ENCODE assay signal across 8 mouse cellular contexts in genomic region chr6:6577741-6578284, GRCm38 (mm10). TPM values are rescaled to one million over a fixed set of nuclear protein-coding genes. Genes with fewer than 3 reads are reported as not detected.
DNase-seq lines count a peak whose midpoint lies in the region; ATAC-seq lines count a peak whose summit lies in the region.

No protein-coding gene starts in this region.

- peak overlapping the region; percentile 99 for H3K9ac ChIP-seq in kidney, embryonic 16.5 days (replicated peaks; ENCODE audit: low read length)
- peak overlapping the region; percentile 96 for H3K9ac ChIP-seq in hindbrain, embryonic 12.5 days

- H3K4me3 ChIP-seq in kidney, embryonic 16.5 days (ENCODE audit: low read length): peak overlapping the region; percentile 97
- H3K4me3 ChIP-seq in hindbrain, embryonic 12.5 days: peak overlapping the region; percentile 96
- peak overlapping the region; percentile 97 for H3K4me3 ChIP-seq in megakaryocyte, embryonic 14.5 days (replicated peaks)

- H3K4me2 ChIP-seq in kidney, embryonic 16.5 days (replicated peaks; ENCODE audit: low read depth, low read length): peak overlapping the region; percentile 85
- H3K4me2 ChIP-seq in hindbrain, embryonic 12.5 days (replicated peaks): peak overlapping the region; percentile 52

- H3K27ac ChIP-seq in kidney, embryonic 16.5 days (ENCODE audit: low read length): peak overlapping the region; percentile 91
- peak overlapping the region; percentile 90 for H3K27ac ChIP-seq in hindbrain, embryonic 12.5 days

- peaks cover 9% of the 10 kb centered on the region for H3K4me1 ChIP-seq in kidney, embryonic 16.5 days (ENCODE audit: insufficient read depth, low read length)
- peaks cover 8% of the 10 kb centered on the region for H3K4me1 ChIP-seq in hindbrain, embryonic 12.5 days
- H3K4me1 ChIP-seq in megakaryocyte, embryonic 14.5 days: peaks cover 37% of the 10 kb centered on the region

- peak; percentile 84 for ATAC-seq in kidney, embryonic 16.5 days (ENCODE audit: low FRiP score, low TSS enrichment)
- ATAC-seq in hindbrain, embryonic 12.5 days (ENCODE audit: low FRiP score): peak; percentile 81

- 2% methylated on average over 17 of the region's 17 CpGs for WGBS in kidney, embryonic 16.5 days
- 5% methylated on average over 17 of the region's 17 CpGs for WGBS in hindbrain, embryonic 12.5 days

- H3K36me3 ChIP-seq in kidney, embryonic 16.5 days (ENCODE audit: insufficient read depth, low read length): 0 out of 2 replicates have a peak, but pooled peaks cover 4% of the 10 kb centered on the region
- H3K36me3 ChIP-seq in hindbrain, embryonic 12.5 days: peaks cover 8% of the 10 kb centered on the region; the same call in 1 of the 2 replicates
- H3K36me3 ChIP-seq in megakaryocyte, embryonic 14.5 days (replicated peaks; ENCODE audit: low read length): peaks cover 9% of the 10 kb centered on the region

- H3K27me3 ChIP-seq in kidney, embryonic 16.5 days (ENCODE audit: insufficient read depth, low read length): no peaks in the 10 kb centered on the region
- no peaks in the 10 kb centered on the region for H3K27me3 ChIP-seq in hindbrain, embryonic 12.5 days
- no peaks in the 10 kb centered on the region for H3K27me3 ChIP-seq in megakaryocyte, embryonic 14.5 days (replicated peaks)

- H3K9me3 ChIP-seq in kidney, embryonic 16.5 days (ENCODE audit: low read length): no peaks in the 10 kb centered on the region
- no peaks in the 10 kb centered on the region for H3K9me3 ChIP-seq in hindbrain, embryonic 12.5 days (replicated peaks)
- H3K9me3 ChIP-seq in megakaryocyte, embryonic 14.5 days: no peaks in the 10 kb centered on the region

- no peak for DNase-seq in kidney, postnatal 10 days
- DNase-seq in c-Kit-positive CD71-positive TER-119-negative erythroid progenitor cells, embryonic 14.5 days (ENCODE audit: low read depth): peak; percentile 32
- no peak for DNase-seq in left cerebral cortex, adult 9 months (ENCODE audit: low spot score in 2 of 2)
- no peak for DNase-seq in cerebellum, postnatal 10 days
- no peak for DNase-seq in cerebellum, adult 9-10 months

RNA-seq across cellular contexts. Expression of gene Sem1, which starts 0.7 kb away (rescaled TPM):
- 211 and 217 TPM in 2 replicates for polyA plus RNA-seq in kidney, embryonic 16.5 days (2015; fragmentation: Nextera tagmentation; extraction: Ambion mirVana)
- polyA plus RNA-seq in hindbrain, embryonic 12.5 days (2016; fragmentation: Nextera tagmentation; extraction: Ambion mirVana): 190 and 218 TPM in 2 replicates
- 2.0 and 113 TPM in 2 replicates for polyA plus RNA-seq in megakaryocyte, embryonic 14.5 days (2012; ENCODE audit: insufficient read depth, low replicate concordance)
